Mouse (Mus musculus) liver, postnatal 0 days (tissue): ENCODE results near the gene Dek. TPM values are rescaled to one million over a fixed set of nuclear protein-coding genes. Genes with fewer than 3 reads are reported as not detected.

Experiments used
- ATAC-seq: fragments of 200-750 bp; cut with Nextera tagmentation; 2 replicates; pipeline ENCODE4 v1.8.0; 2017; ENCODE audit warnings: mild to moderate bottlenecking, moderate library complexity
- DNase-seq: peaks from one replicate; pipeline ENCODE4 v3.0.0-alpha.2; 2016
- H3K27ac ChIP-seq: fragments of 300-500 bp; sonication (generic); 2 replicates; pipeline ENCODE4 v1.5.1; 2014; ENCODE audit warnings: antibody characterized with exemption, moderate library complexity, mild to moderate bottlenecking, low read depth
- H3K27me3 ChIP-seq: fragments of 300-500 bp; sonication (generic); 2 replicates; pipeline ENCODE4 v1.6.1; 2014; ENCODE audit warnings: low read length, control low read depth, mixed read lengths; ENCODE audit not compliant: insufficient read depth
- H3K36me3 ChIP-seq: fragments of 300-500 bp; sonication (generic); replicated peaks from 2 replicates; pipeline ENCODE4 v1.6.1; 2014; ENCODE audit warnings: mild to moderate bottlenecking, control low read depth, low read length, moderate library complexity, mixed read lengths; ENCODE audit not compliant: insufficient read depth
- H3K4me1 ChIP-seq: fragments of 300-500 bp; sonication (generic); 2 replicates; pipeline ENCODE4 v1.6.1; 2014; ENCODE audit warnings: antibody characterized with exemption, mild to moderate bottlenecking, control low read depth; ENCODE audit not compliant: insufficient read depth
- H3K4me2 ChIP-seq: fragments of 300-500 bp; sonication (generic); 2 replicates; pipeline ENCODE4 v1.6.1; 2014; ENCODE audit warnings: low read depth, mild to moderate bottlenecking, low read length, moderate library complexity, mixed read lengths
- H3K4me3 ChIP-seq: fragments of 300-500 bp; sonication (generic); 2 replicates; pipeline ENCODE4 v1.5.1; 2014; ENCODE audit warnings: low read depth, low read length
- H3K9ac ChIP-seq: fragments of 300-500 bp; sonication (generic); replicated peaks from 2 replicates; pipeline ENCODE4 v1.6.1; 2014; ENCODE audit warnings: mild to moderate bottlenecking, moderate library complexity
- H3K9me3 ChIP-seq: fragments of 300-500 bp; sonication (generic); 2 replicates; pipeline ENCODE4 v1.6.1; 2016; ENCODE audit warnings: mild to moderate bottlenecking, control low read depth, low read length, mixed read lengths
- CTCF ChIP-seq: sonication (generic); IDR thresholded peaks from 2 replicates; pipeline ENCODE4 v1.5.1; 2016; ENCODE audit warnings: antibody characterized with exemption, low read depth
- EP300 ChIP-seq: IDR thresholded peaks from 2 replicates; pipeline ENCODE4 v1.6.1; 2016; ENCODE audit warnings: antibody characterized with exemption, low read depth, mild to moderate bottlenecking
- WGBS: fragments of 180-500 bp; shearing (Covaris S2); extraction: QIAGEN DNeasy Blood & Tissue Kit; methylation state at CpG from one replicate; pipeline ENCODE4 v1.1.7; 2014; ENCODE audit not compliant: insufficient replicate concordance; 5-methylcytosine and 5-hydroxymethylcytosine counted together
- polyA plus RNA-seq: library from polyadenylated mRNA; unstranded; fragments of >200 nt; fragmentation: Nextera tagmentation; extraction: Ambion mirVana; gene quantifications from 2 replicates; pipeline ENCODE4 v1.2.1, GENCODE M21; 2015

The Dek gene
- 285 and 302 TPM in 2 replicates for polyA plus RNA-seq

DNA sequence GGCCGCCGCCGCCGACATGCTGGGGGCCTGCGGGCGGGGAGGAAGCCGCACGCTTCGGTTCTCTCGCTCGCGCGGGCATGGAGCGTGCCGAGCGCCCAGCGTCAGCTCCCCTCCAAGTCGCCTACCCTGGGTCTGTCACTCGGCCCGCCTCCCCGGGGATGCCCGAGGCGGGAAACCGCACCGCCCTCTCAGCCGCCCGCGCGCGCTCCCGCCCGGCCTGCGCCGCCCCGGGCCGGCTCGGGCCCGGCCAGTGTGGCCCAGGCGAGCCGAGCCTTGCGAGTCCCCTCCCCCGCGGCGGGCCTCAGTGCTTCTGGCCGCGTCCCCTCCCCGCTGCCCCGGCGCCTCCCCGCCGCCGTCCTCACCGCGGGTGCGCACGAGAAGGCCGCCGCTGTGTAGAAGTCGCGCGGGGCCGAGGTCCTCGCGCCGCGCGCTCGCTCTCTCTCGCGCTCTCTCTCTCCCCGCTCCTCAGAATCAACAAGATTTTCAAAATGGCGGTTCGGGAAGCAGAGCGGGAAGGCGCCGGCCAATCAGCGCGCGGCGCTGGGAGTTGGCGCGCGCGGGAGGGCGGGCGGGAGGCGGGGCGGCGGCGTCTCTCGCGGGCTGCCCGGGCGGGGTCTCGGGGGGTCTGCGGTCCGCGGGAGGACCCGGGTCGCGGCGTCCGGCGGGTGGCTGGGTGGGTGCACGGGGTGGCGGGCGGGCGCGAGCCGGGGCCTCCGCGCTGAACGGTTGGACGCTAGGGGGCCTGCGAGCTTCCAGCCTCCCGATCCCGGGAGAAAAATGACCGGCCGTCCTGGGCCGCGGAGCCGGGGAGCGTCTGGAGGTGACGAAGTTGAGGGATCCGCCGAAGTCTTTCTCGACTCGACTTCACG, at the start of gene Dek:
Gene Dek (minus strand): TSS at position 491 of the 869 bp plus-strand sequence.
- Histone ChIP-seq H3K4me1 (peaks cover 37% of the 10 kb centered on the region), H3K4me2 (peak within 1 kb of the TSS; percentile 87), H3K36me3 (peaks cover 19% of the 10 kb centered on the region), H3K9me3 (no peaks in the 10 kb centered on the region), H3K27ac (peak within 1 kb of the TSS; percentile 99), H3K9ac (peak within 1 kb of the TSS; percentile 95), H3K4me3 (peak within 1 kb of the TSS; percentile 91), H3K27me3 (no peaks in the 10 kb centered on the region)
- peak; percentile 89 for ATAC-seq
- under 1% methylated on average over 79 of the region's 129 CpGs for WGBS
- peak; percentile 91 for DNase-seq
- peak; percentile 59 for TF ChIP-seq CTCF
- TF ChIP-seq EP300: no peak

DNA sequence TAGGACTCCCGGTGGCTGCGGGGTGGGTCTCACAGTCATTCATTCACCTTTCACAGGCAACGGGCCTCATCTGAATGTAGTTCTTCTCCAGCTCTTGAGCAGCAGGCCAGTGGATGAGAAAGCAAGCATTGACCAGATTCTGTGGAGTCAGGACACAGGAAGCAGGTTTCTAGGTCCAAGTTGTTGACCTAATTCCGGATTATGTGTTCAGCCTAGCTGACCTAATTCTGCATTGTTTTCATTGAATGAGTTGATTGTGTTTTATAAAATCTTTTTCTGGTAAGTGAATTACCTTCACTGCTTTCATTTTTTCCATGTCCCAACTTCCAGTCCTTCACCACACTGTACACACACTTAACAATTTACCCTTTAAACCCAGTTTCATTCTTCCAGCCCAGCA, 48.9 kb upstream of the Dek start:
- Histone ChIP-seq H3K9ac (no peak overlapping the region), H3K4me2 (no peak overlapping the region), H3K36me3 (no peaks in the 10 kb centered on the region), H3K27ac (peak overlapping the region; percentile 24; the same call in 1 of the 2 replicates), H3K27me3 (no peaks in the 10 kb centered on the region), H3K4me3 (no peak overlapping the region), H3K4me1 (no peaks in the 10 kb centered on the region), H3K9me3 (no peaks in the 10 kb centered on the region)
- 75% methylated on average over 4 of the region's 4 CpGs for WGBS
- ATAC-seq (no peak), DNase-seq (no peak)
- no peak for TF ChIP-seq CTCF

DNA sequence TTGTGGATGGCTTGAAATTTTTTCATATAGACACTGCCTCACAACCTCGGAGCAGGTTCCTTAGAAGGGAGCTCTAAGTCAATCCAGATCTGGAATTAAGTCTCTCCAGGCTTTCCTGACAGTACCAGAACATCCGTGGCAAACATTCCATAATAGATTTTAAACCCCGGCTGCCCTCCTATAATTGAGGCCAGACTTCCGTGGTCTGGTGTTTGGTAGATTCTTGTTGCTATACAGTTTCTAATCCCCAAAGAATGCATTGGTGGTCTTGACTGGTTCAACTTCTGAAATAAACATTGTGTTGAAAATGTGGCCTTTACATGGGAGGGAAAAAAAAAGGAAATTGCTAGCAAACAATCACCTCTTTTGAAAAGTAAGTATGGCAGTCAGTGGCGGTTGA, 47.2 kb upstream of the Dek start:
- Histone ChIP-seq H3K4me3 (no peak overlapping the region), H3K4me2 (no peak overlapping the region), H3K36me3 (no peaks in the 10 kb centered on the region), H3K4me1 (peaks cover 3% of the 10 kb centered on the region; the same call in 1 of the 2 replicates), H3K9ac (no peak overlapping the region), H3K9me3 (no peaks in the 10 kb centered on the region), H3K27me3 (no peaks in the 10 kb centered on the region), H3K27ac (no peak overlapping the region)
- no peak for DNase-seq
- no peak for ATAC-seq
- 77% methylated on average over 5 of the region's 5 CpGs for WGBS
- no peak for TF ChIP-seq EP300
- TF ChIP-seq CTCF: no peak

DNA sequence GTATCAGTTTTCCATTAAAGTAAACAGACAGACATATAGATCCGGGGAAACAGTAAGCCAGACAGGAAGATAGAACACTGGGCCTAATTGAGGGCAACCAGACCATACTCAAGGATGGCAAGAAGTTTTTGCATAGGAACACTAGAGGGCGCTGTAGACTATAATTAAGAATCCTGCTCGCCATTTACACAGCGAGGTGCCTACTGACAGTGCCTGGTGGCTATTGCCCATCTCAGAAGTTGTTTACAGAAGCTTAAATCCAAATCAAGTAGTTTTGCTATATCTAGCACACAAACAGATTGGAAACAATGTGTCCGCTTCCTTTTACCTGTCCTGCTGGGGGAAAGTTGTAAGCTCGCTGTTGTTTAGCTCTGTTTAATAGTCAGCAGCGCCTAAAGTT, 46.4 kb upstream of the Dek start:
- Histone ChIP-seq H3K4me1 (peaks cover 3% of the 10 kb centered on the region), H3K9me3 (no peaks in the 10 kb centered on the region), H3K9ac (no peak overlapping the region), H3K27me3 (no peaks in the 10 kb centered on the region), H3K4me2 (no peak overlapping the region), H3K36me3 (no peaks in the 10 kb centered on the region), H3K27ac (no peak overlapping the region), H3K4me3 (no peak overlapping the region)
- TF ChIP-seq EP300: no peak
- peak; percentile 84 for TF ChIP-seq CTCF
- no peak for ATAC-seq
- DNase-seq: peak; percentile 37
- whole genome bisulfite sequencing: 39% methylated on average over 7 of the region's 7 CpGs

GRCm38 (mm10) chr13:47151060-47151459, 45.1 kb upstream of the Dek start:
- Histone ChIP-seq H3K36me3 (no peaks in the 10 kb centered on the region), H3K9ac (no peak overlapping the region), H3K4me2 (no peak overlapping the region), H3K9me3 (no peaks in the 10 kb centered on the region), H3K4me1 (peaks cover 3% of the 10 kb centered on the region), H3K4me3 (no peak overlapping the region), H3K27ac (peak overlapping the region; percentile 83), H3K27me3 (no peaks in the 10 kb centered on the region)
- ATAC-seq (no peak), DNase-seq (peak; percentile 40)
- 57% methylated on average over 14 of the region's 14 CpGs for WGBS
- TF ChIP-seq EP300: no peak
- no peak for TF ChIP-seq CTCF

DNA sequence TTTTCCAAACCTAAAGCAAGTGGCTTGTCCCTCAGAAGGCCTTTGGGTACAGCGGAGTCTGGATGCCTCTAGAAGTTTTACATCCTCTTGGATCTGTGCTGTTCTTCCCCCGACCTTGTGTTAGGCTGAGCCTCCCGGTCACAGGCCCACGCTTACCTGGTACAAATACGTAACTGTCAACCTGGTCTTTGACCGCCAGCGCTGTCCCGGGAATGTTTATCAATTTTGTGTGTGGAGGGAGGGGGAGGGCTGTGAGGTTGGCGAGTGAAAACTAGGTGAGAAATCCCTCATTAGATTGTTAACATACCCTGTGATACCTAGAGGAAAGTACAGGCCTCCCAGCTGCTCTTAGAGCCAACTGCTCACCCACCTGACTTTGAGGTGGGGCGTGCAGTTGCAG, 44.0 kb upstream of the Dek start:
- no peaks in the 10 kb centered on the region for H3K9me3 ChIP-seq
- no peaks in the 10 kb centered on the region for H3K36me3 ChIP-seq
- peak; percentile 64 for DNase-seq
- H3K27ac ChIP-seq: peak overlapping the region; percentile 83
- 60% methylated on average over 10 of the region's 10 CpGs for WGBS
- H3K9ac ChIP-seq: no peak overlapping the region
- peaks cover 3% of the 10 kb centered on the region for H3K4me1 ChIP-seq
- TF ChIP-seq CTCF (no peak), EP300 (no peak; the same call in 1 of the 2 replicates)
- no peak overlapping the region for H3K4me2 ChIP-seq
- H3K27me3 ChIP-seq: no peaks in the 10 kb centered on the region
- peak; percentile 90 for ATAC-seq
- H3K4me3 ChIP-seq: no peak overlapping the region
